Mouse (Mus musculus) liver, adult 2 months (tissue): ENCODE measurements at regions not wholly inside any gene's neighbourhood (a gene's known extent, or its start where the extent isn't known, plus 50 kb on each side); places are given as distances from the start of the nearest gene placed in this dataset.

Experiments used
- DNase-seq: peaks from one replicate; pipeline ENCODE4 v3.0.0-alpha.2; 2011; ENCODE audit warnings: low read depth, low spot score; ENCODE audit errors: extremely low read depth
- H3K27ac ChIP-seq: fragments of 200-500 bp; replicated peaks from 2 replicates; pipeline ENCODE4 v1.5.1; 2012; ENCODE audit warnings: low read depth, mild to moderate bottlenecking, control low read depth, inconsistent platforms, low read length; ENCODE audit not compliant: insufficient read depth
- H3K27me3 ChIP-seq: fragments of 200-500 bp; 2 replicates; pipeline ENCODE4 v1.6.1; 2012; ENCODE audit warnings: mild to moderate bottlenecking, moderate library complexity, low read length, inconsistent platforms; ENCODE audit not compliant: control insufficient read depth, insufficient read depth
- H3K36me3 ChIP-seq: fragments of 200-500 bp; 2 replicates; pipeline ENCODE4 v1.6.1; 2012; ENCODE audit warnings: low read length, inconsistent platforms; ENCODE audit not compliant: control insufficient read depth, insufficient read depth
- H3K4me1 ChIP-seq: fragments of 200-500 bp; 2 replicates; pipeline ENCODE4 v1.6.1; 2011; ENCODE audit warnings: low read length; ENCODE audit not compliant: control insufficient read depth, insufficient read depth
- H3K4me3 ChIP-seq: fragments of 200-500 bp; 2 replicates; pipeline ENCODE4 v1.5.1; 2011; ENCODE audit warnings: low read depth, mild to moderate bottlenecking, control low read depth, low read length, moderate library complexity; ENCODE audit not compliant: insufficient read depth
- H3K79me2 ChIP-seq: fragments of 200-500 bp; 2 replicates; pipeline ENCODE4 v1.6.1; 2012; ENCODE audit warnings: inconsistent platforms, mild to moderate bottlenecking, low read length, moderate library complexity; ENCODE audit not compliant: control insufficient read depth, insufficient read depth
- H3K9ac ChIP-seq: fragments of 200-500 bp; 2 replicates; pipeline ENCODE4 v1.6.1; 2012; ENCODE audit warnings: low read depth, mild to moderate bottlenecking, control low read depth, inconsistent platforms, low read length
- CTCF ChIP-seq: fragments of 200-500 bp; IDR thresholded peaks from 2 replicates; pipeline ENCODE4 v1.5.1; 2011; ENCODE audit warnings: low read depth, low read length, control low read depth
- POLR2A ChIP-seq: fragments of 200-500 bp; IDR thresholded peaks from 2 replicates; pipeline ENCODE4 v1.6.1; 2011; ENCODE audit warnings: low read length, control low read depth; ENCODE audit not compliant: insufficient read depth; ENCODE audit errors: extremely low read depth
- WGBS: fragments of 180-500 bp; shearing (Covaris S2); methylation state at CpG from one replicate; pipeline ENCODE4 v1.1.7; 2018; 5-methylcytosine and 5-hydroxymethylcytosine counted together

GRCm38 (mm10) chr11:71897551-71897950, 139.8 kb downstream of the Aipl1 start:
- Histone ChIP-seq H3K27me3 (no peaks in the 10 kb centered on the region; the same call in 1 of the 2 replicates), H3K27ac (no peak overlapping the region), H3K79me2 (no peaks in the 10 kb centered on the region), H3K4me3 (no peak overlapping the region), H3K9ac (no peak overlapping the region), H3K4me1 (no peaks in the 10 kb centered on the region), H3K36me3 (no peaks in the 10 kb centered on the region)
- DNase-seq: no peak
- WGBS: 45% methylated on average over 2 of the region's 2 CpGs
- TF ChIP-seq CTCF: no peak

GRCm38 (mm10) chr11:71897141-71897540, 140.2 kb downstream of the Aipl1 start:
- H3K9ac ChIP-seq: no peak overlapping the region
- H3K4me3 ChIP-seq: no peak overlapping the region
- TF ChIP-seq POLR2A: no peak
- TF ChIP-seq CTCF: no peak
- H3K4me1 ChIP-seq: no peaks in the 10 kb centered on the region
- DNase-seq: no peak
- no peak overlapping the region for H3K27ac ChIP-seq
- no peaks in the 10 kb centered on the region for H3K36me3 ChIP-seq
- H3K79me2 ChIP-seq: no peaks in the 10 kb centered on the region
- H3K27me3 ChIP-seq: no peaks in the 10 kb centered on the region
- 54% methylated on average over 3 of the region's 3 CpGs for WGBS

GRCm38 (mm10) chr11:71891181-71891580, 141.5 kb downstream of the Wscd1 start:
- H3K36me3 ChIP-seq: no peaks in the 10 kb centered on the region
- no peak for TF ChIP-seq POLR2A
- TF ChIP-seq CTCF: no peak
- no peak overlapping the region for H3K9ac ChIP-seq
- no peaks in the 10 kb centered on the region for H3K79me2 ChIP-seq
- no peaks in the 10 kb centered on the region for H3K27me3 ChIP-seq
- 100% methylated on average over 1 of the region's 1 CpGs for WGBS
- H3K27ac ChIP-seq: no peak overlapping the region
- DNase-seq: no peak
- H3K4me3 ChIP-seq: no peak overlapping the region
- H3K4me1 ChIP-seq: no peaks in the 10 kb centered on the region

- H3K27me3 ChIP-seq: no peaks in the 10 kb centered on the region
- no peak overlapping the region for H3K9ac ChIP-seq
- no peak for DNase-seq
- H3K27ac ChIP-seq: no peak overlapping the region
- H3K36me3 ChIP-seq: no peaks in the 10 kb centered on the region
- TF ChIP-seq CTCF (no peak), POLR2A (no peak)
- H3K4me3 ChIP-seq: no peak overlapping the region
- 84% methylated on average over 4 of the region's 4 CpGs for WGBS
- H3K79me2 ChIP-seq: no peaks in the 10 kb centered on the region
- no peaks in the 10 kb centered on the region for H3K4me1 ChIP-seq
These were observed 139.4 kb downstream of the Wscd1 start for GRCm38 (mm10) chr11:71889161-71889560.

GRCm38 (mm10) chr11:71887211-71887610, 137.5 kb downstream of the Wscd1 start:
- H3K4me3 ChIP-seq: no peak overlapping the region
- no peak overlapping the region for H3K27ac ChIP-seq
- no peaks in the 10 kb centered on the region for H3K79me2 ChIP-seq
- TF ChIP-seq POLR2A (no peak), CTCF (no peak)
- DNase-seq: no peak
- H3K36me3 ChIP-seq: no peaks in the 10 kb centered on the region
- H3K4me1 ChIP-seq: no peaks in the 10 kb centered on the region
- H3K27me3 ChIP-seq: no peaks in the 10 kb centered on the region
- H3K9ac ChIP-seq: no peak overlapping the region
- 66% methylated on average over 4 of the region's 4 CpGs for WGBS

- H3K36me3 ChIP-seq: no peaks in the 10 kb centered on the region
- no peak overlapping the region for H3K27ac ChIP-seq
- H3K4me3 ChIP-seq: no peak overlapping the region
- no peak overlapping the region for H3K9ac ChIP-seq
- no peaks in the 10 kb centered on the region for H3K27me3 ChIP-seq
- 90% methylated on average over 4 of the region's 4 CpGs for WGBS
- H3K4me1 ChIP-seq: no peaks in the 10 kb centered on the region
- TF ChIP-seq POLR2A (no peak), CTCF (no peak)
- no peaks in the 10 kb centered on the region for H3K79me2 ChIP-seq
- no peak for DNase-seq
These were observed 137.1 kb downstream of the Wscd1 start for GRCm38 (mm10) chr11:71886771-71887170.
